In genomic region chr2:25581901-25582301, GRCm38 (mm10) we compare ENCODE assay signal across 8 mouse cellular contexts. TPM values are rescaled to one million over a fixed set of nuclear protein-coding genes. Genes with fewer than 3 reads are reported as not detected.
A peak's percentile ranks its signal among the peaks of the same experiment; 100 is the strongest.
DNase-seq lines count a peak whose midpoint lies in the region; ATAC-seq and TF ChIP-seq lines count a peak whose summit lies in the region.

No protein-coding gene starts in this region.

- DNase-seq in frontal cortex, adult 2 months (ENCODE audit: extremely low spot score in 1 of 2, low spot score in 1 of 2): no peak
- no peak for DNase-seq in spleen, adult 2 months (ENCODE audit: low read depth in 1 of 2, low spot score in 2 of 2)
- DNase-seq in spleen, postnatal 36 days (ENCODE audit: low spot score in 2 of 2): no peak
- no peak for DNase-seq in embryo, embryonic 10 days (ENCODE audit: low spot score)
- no peak for DNase-seq in kidney, adult 8-10 months

- no peak overlapping the region for H3K9ac ChIP-seq in hindbrain, embryonic 15.5 days
- H3K9ac ChIP-seq in midbrain, embryonic 12.5 days (replicated peaks): no peak overlapping the region

- peaks cover 25% of the 10 kb centered on the region for H3K27me3 ChIP-seq in spleen, adult 2 months (ENCODE audit: control insufficient read depth, insufficient read depth, low read length)
- peaks cover 41% of the 10 kb centered on the region for H3K27me3 ChIP-seq in hindbrain, embryonic 15.5 days
- peaks cover 46% of the 10 kb centered on the region for H3K27me3 ChIP-seq in midbrain, embryonic 12.5 days

- H3K4me1 ChIP-seq in spleen, adult 2 months (ENCODE audit: control insufficient read depth, insufficient read depth, insufficient read length): peaks cover 32% of the 10 kb centered on the region
- H3K4me1 ChIP-seq in hindbrain, embryonic 15.5 days (replicated peaks): peaks cover 67% of the 10 kb centered on the region
- H3K4me1 ChIP-seq in midbrain, embryonic 12.5 days: peaks cover 42% of the 10 kb centered on the region

- peak; percentile 18; the same call in 1 of the 2 replicates for ATAC-seq in frontal cortex, adult (ENCODE audit: low TSS enrichment)
- peak; percentile 1 for ATAC-seq in hindbrain, embryonic 15.5 days (ENCODE audit: low FRiP score, low read depth)
- no peak for ATAC-seq in midbrain, embryonic 12.5 days (ENCODE audit: low FRiP score, low read depth)

- peak overlapping the region; percentile 74 for H3K4me2 ChIP-seq in hindbrain, embryonic 15.5 days
- H3K4me2 ChIP-seq in midbrain, embryonic 12.5 days (replicated peaks): peak overlapping the region; percentile 68

- no peak for TF ChIP-seq POLR2A in spleen, adult 2 months (IDR thresholded peaks at IDR 0.05; ENCODE audit: low read depth, low read length)

- H3K9me3 ChIP-seq in hindbrain, embryonic 15.5 days: no peaks in the 10 kb centered on the region
- no peaks in the 10 kb centered on the region for H3K9me3 ChIP-seq in midbrain, embryonic 12.5 days

- peak overlapping the region; percentile 7; the same call in 1 of the 2 replicates for H3K27ac ChIP-seq in spleen, adult 2 months (ENCODE audit: insufficient read depth, low read length)
- H3K27ac ChIP-seq in hindbrain, embryonic 15.5 days (replicated peaks): peak overlapping the region; percentile 34
- no peak overlapping the region for H3K27ac ChIP-seq in midbrain, embryonic 12.5 days (replicated peaks)

- TF ChIP-seq CTCF in spleen, adult 2 months (IDR thresholded peaks at IDR 0.05; ENCODE audit: extremely low read depth, insufficient read depth, insufficient read length, insufficient replicate concordance): no peak

- H3K36me3 ChIP-seq in spleen, adult 2 months (ENCODE audit: control insufficient read depth, insufficient read depth, low read length): peaks cover 9% of the 10 kb centered on the region
- H3K36me3 ChIP-seq in hindbrain, embryonic 15.5 days: peaks cover 27% of the 10 kb centered on the region
- H3K36me3 ChIP-seq in midbrain, embryonic 12.5 days: peaks cover 38% of the 10 kb centered on the region

- WGBS in spleen, adult 2 months: 8% methylated on average over 6 of the region's 6 CpGs
- 24% methylated on average over 6 of the region's 6 CpGs for WGBS in hindbrain, embryonic 15.5 days
- WGBS in midbrain, embryonic 12.5 days: 27% methylated on average over 6 of the region's 6 CpGs

- H3K4me3 ChIP-seq in spleen, adult 2 months (ENCODE audit: extremely low read depth, insufficient read depth, insufficient read length): no peak overlapping the region
- peak overlapping the region; percentile 49; the same call in 1 of the 2 replicates for H3K4me3 ChIP-seq in hindbrain, embryonic 15.5 days
- no peak overlapping the region; the same call in 1 of the 2 replicates for H3K4me3 ChIP-seq in midbrain, embryonic 12.5 days

RNA-seq across cellular contexts. Expression of gene Ajm1, which starts 0.3 kb away (rescaled TPM):
- 114 and 122 TPM in 2 replicates for polyA plus RNA-seq in frontal cortex, adult 2 months (2012; rRNA removed)
- polyA plus RNA-seq in spleen, adult 2 months (2012; rRNA removed): 6.3 and 7.6 TPM in 2 replicates
- 14.5 and 16.5 TPM in 2 replicates for polyA plus RNA-seq in hindbrain, embryonic 15.5 days (2015; fragmentation: Nextera tagmentation; extraction: Ambion mirVana)
- 1.8 and 1.9 TPM in 2 replicates for polyA plus RNA-seq in midbrain, embryonic 12.5 days (2016; fragmentation: Nextera tagmentation; extraction: Ambion mirVana)

RNA-seq across cellular contexts. Expression of gene Phpt1, which starts 6.9 kb away (rescaled TPM):
- 134 and 161 TPM in 2 replicates for polyA plus RNA-seq in frontal cortex, adult 2 months (2012; rRNA removed)
- polyA plus RNA-seq in spleen, adult 2 months (2012; rRNA removed): 22.5 and 28.5 TPM in 2 replicates
- polyA plus RNA-seq in hindbrain, embryonic 15.5 days (2015; fragmentation: Nextera tagmentation; extraction: Ambion mirVana): 159 and 169 TPM in 2 replicates
- polyA plus RNA-seq in midbrain, embryonic 12.5 days (2016; fragmentation: Nextera tagmentation; extraction: Ambion mirVana): 166 and 173 TPM in 2 replicates

RNA-seq across cellular contexts. Expression of gene Mamdc4, which starts 7.3 kb away (rescaled TPM):
- 2.1 and 2.5 TPM in 2 replicates for polyA plus RNA-seq in frontal cortex, adult 2 months (2012; rRNA removed)
- 2.2 and 4.0 TPM in 2 replicates for polyA plus RNA-seq in spleen, adult 2 months (2012; rRNA removed)
- 1.6 and 2.1 TPM in 2 replicates for polyA plus RNA-seq in hindbrain, embryonic 15.5 days (2015; fragmentation: Nextera tagmentation; extraction: Ambion mirVana)
- polyA plus RNA-seq in midbrain, embryonic 12.5 days (2016; fragmentation: Nextera tagmentation; extraction: Ambion mirVana): 5.1 and 7.2 TPM in 2 replicates

RNA-seq across cellular contexts. Expression of gene Edf1, which starts 24.3 kb away (rescaled TPM):
- 287 and 289 TPM in 2 replicates for polyA plus RNA-seq in frontal cortex, adult 2 months (2012; rRNA removed)
- polyA plus RNA-seq in spleen, adult 2 months (2012; rRNA removed): 56.2 and 74.7 TPM in 2 replicates
- 375 and 378 TPM in 2 replicates for polyA plus RNA-seq in hindbrain, embryonic 15.5 days (2015; fragmentation: Nextera tagmentation; extraction: Ambion mirVana)
- 362 and 366 TPM in 2 replicates for polyA plus RNA-seq in midbrain, embryonic 12.5 days (2016; fragmentation: Nextera tagmentation; extraction: Ambion mirVana)

RNA-seq across cellular contexts. Expression of gene Rabl6, which starts 26.4 kb away (rescaled TPM):
- 130 and 148 TPM in 2 replicates for polyA plus RNA-seq in frontal cortex, adult 2 months (2012; rRNA removed)
- polyA plus RNA-seq in spleen, adult 2 months (2012; rRNA removed): 43.6 and 55.1 TPM in 2 replicates
- polyA plus RNA-seq in hindbrain, embryonic 15.5 days (2015; fragmentation: Nextera tagmentation; extraction: Ambion mirVana): 70.0 and 73.5 TPM in 2 replicates
- polyA plus RNA-seq in midbrain, embryonic 12.5 days (2016; fragmentation: Nextera tagmentation; extraction: Ambion mirVana): 69.3 and 71.0 TPM in 2 replicates
